Mouse (Mus musculus): Measurements from ENCODE around the gene Amigo2.

Gene Amigo2

GRCm38 (mm10) chr15:97267094-97267695 lies 20.1 kb upstream of the Amigo2 start:
- DNase-seq (ENCODE audit: low read depth, low spot score), result no peak

GRCm38 (mm10) chr15:97266236-97266845 lies 19.3 kb upstream of the Amigo2 start:
- no peak for DNase-seq (ENCODE audit: low read depth, low spot score)

GRCm38 (mm10) chr15:97262251-97262650 lies 15.2 kb upstream of the Amigo2 start:
- no peak for DNase-seq (ENCODE audit: low read depth, low spot score)

- no peak for DNase-seq (ENCODE audit: low read depth, low spot score)
These were observed 13.0 kb upstream of the Amigo2 start for GRCm38 (mm10) chr15:97259968-97260597.

GRCm38 (mm10) chr15:97259300-97259699 lies 12.2 kb upstream of the Amigo2 start:
- no peak for DNase-seq (ENCODE audit: low read depth, low spot score)

- DNase-seq (ENCODE audit: low read depth, low spot score), result no peak
These were observed 11.6 kb upstream of the Amigo2 start for GRCm38 (mm10) chr15:97258483-97259230.

GRCm38 (mm10) chr15:97257206-97257775 lies 10.2 kb upstream of the Amigo2 start:
- DNase-seq (ENCODE audit: low read depth, low spot score), result no peak

- DNase-seq (ENCODE audit: low read depth, low spot score), result no peak
These were observed 9.3 kb upstream of the Amigo2 start for GRCm38 (mm10) chr15:97256411-97256810.

GRCm38 (mm10) chr15:97255800-97256199 lies 8.7 kb upstream of the Amigo2 start:
- no peak for DNase-seq (ENCODE audit: low read depth, low spot score)

GRCm38 (mm10) chr15:97254375-97254774 lies 7.3 kb upstream of the Amigo2 start:
- DNase-seq (ENCODE audit: low read depth, low spot score), result peak; percentile 20

- peak; percentile 63 for DNase-seq (ENCODE audit: low read depth, low spot score)
These were observed 5.5 kb upstream of the Amigo2 start for GRCm38 (mm10) chr15:97252493-97253034.

- DNase-seq (ENCODE audit: low read depth, low spot score), result no peak
These were observed 2.2 kb upstream of the Amigo2 start for GRCm38 (mm10) chr15:97249322-97249721.

GRCm38 (mm10) chr15:97248296-97248695 lies 1.2 kb upstream of the Amigo2 start:
- peak; percentile 73 for DNase-seq (ENCODE audit: low read depth, low spot score)

- peak; percentile 61 for DNase-seq (ENCODE audit: low read depth, low spot score)
These were observed 689 bp upstream of the Amigo2 start for GRCm38 (mm10) chr15:97247791-97248161.

- DNase-seq (ENCODE audit: low read depth, low spot score), result peak; percentile 35
These were observed 831 bp downstream of the Amigo2 start for GRCm38 (mm10) chr15:97246256-97246655.

- peak; percentile 41 for DNase-seq (ENCODE audit: low read depth, low spot score)
These were observed 1.7 kb downstream of the Amigo2 start for GRCm38 (mm10) chr15:97245392-97245791.

- DNase-seq (ENCODE audit: low read depth, low spot score), result peak; percentile 78
These were observed 10.1 kb downstream of the Amigo2 start for GRCm38 (mm10) chr15:97236943-97237342.

- DNase-seq (ENCODE audit: low read depth, low spot score), result peak; percentile 85
These were observed 11.9 kb downstream of the Amigo2 start for GRCm38 (mm10) chr15:97235183-97235582.

- no peak for DNase-seq (ENCODE audit: low read depth, low spot score)
These were observed 13.0 kb downstream of the Amigo2 start for GRCm38 (mm10) chr15:97234076-97234475.

- DNase-seq (ENCODE audit: low read depth, low spot score), result no peak
These were observed 17.5 kb downstream of the Amigo2 start for GRCm38 (mm10) chr15:97229494-97230077.

- no peak for DNase-seq (ENCODE audit: low read depth, low spot score)
These were observed 23.1 kb downstream of the Amigo2 start for GRCm38 (mm10) chr15:97224003-97224402.
